Mouse (Mus musculus): ENCODE measurements around the gene Chuk.

The Chuk gene

DNA sequence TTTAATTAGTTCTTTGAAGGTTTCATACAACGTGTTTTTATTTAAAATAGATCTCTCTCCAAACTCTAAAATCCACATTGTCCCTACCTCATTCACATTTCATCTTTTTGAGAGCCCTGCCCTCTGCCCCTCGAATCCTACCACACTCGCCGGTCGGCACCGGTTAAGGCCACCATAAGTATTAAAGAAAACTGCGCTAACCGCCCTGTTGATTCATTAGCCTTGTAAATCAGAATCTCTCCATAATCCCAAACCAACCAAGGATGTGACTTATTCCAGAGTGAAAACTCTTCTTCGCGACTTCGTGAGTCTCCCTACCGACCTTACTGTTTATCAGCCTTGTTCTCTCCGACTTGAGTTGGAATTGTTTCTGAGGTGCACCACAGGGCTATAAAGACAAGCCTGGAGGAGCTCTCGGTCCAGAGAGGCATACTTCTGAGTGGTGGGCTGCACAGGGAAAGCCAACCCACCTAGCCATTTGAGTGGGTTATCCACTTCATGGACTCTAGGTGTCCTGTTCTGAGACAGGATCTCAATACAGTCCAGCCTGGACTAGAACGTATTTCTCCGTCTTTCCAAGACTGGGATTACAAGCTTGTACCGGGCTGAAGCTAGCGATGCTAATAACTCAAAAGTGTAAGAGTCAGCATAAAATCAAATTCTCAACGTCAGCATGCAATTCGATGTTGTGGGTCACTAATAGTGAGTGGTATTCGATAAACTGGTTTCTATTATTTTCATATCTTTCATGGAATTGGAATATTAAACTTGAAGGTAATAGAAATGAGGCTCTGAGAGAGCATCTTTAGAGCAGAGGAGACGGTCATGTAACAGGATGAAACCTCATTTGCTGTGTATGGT is 611 bp upstream of the Chuk start:
- no peak for DNase-seq (ENCODE audit: low read depth, low spot score)

- DNase-seq (ENCODE audit: low read depth, low spot score): no peak
These were observed 2.9 kb downstream of the Chuk start for GRCm38 (mm10) chr19:44104393-44104792.

DNA sequence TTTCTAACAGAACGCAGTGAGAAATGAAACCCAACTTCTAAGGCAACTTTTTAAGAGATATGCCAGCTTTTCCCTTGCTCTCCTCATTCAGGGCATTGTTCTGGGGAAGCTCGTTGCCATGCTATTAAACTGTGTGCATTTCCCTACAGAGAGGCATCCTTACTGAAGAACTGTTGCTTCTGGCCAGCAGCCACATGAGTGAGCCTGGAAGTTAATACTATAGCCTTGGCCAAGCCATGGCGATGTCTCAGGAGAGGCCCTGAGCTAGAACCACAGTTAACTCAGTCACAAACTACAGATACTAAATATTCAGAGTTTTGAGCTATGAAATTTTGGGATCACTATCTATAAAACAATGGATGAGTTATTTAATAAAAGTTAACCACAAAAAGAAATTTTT is 4.3 kb downstream of the Chuk start:
- no peak for DNase-seq (ENCODE audit: low read depth, low spot score)

DNA sequence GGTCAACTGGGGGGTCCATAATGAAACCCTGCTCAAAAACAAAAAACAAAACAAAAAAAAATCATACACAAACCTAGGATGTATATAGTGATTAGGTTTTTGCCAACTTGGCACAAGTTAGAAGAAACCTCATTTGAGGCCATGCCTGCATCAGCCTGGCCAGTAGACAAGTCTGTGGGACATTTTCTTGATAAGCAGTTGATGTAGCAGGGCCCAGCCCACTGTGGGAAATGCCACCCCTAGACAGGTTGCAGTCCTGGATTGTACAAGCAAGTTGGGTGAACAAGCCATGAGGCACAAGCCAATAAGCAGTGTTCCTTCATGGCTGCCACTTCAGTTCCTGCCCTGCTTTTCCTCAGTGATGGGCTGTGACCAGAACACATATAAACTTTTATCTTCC is 6.4 kb downstream of the Chuk start:
- no peak for DNase-seq (ENCODE audit: low read depth, low spot score)

- no peak for DNase-seq (ENCODE audit: low read depth, low spot score)
These were observed 21.0 kb downstream of the Chuk start for GRCm38 (mm10) chr19:44086278-44086677.

DNA sequence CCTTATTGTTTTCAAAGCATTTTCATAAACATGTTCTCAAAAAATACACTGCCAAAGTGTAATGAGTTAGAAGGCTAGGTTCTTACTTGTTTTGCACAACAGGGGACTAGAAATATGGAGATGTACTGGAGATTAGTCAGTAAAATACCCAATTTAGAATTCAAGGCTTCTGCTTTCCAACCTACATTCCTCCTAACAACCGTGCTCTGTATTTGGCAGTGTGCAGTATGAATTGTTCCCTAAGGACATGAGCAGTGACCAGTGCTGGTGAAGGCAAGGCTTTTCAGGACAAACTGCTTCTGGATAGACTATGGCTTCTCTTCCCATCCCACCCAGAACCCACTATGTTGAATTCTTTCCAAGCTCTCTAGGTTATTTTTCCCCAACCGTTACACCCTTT is 26.4 kb downstream of the Chuk start:
- DNase-seq (ENCODE audit: low read depth, low spot score): no peak

DNA sequence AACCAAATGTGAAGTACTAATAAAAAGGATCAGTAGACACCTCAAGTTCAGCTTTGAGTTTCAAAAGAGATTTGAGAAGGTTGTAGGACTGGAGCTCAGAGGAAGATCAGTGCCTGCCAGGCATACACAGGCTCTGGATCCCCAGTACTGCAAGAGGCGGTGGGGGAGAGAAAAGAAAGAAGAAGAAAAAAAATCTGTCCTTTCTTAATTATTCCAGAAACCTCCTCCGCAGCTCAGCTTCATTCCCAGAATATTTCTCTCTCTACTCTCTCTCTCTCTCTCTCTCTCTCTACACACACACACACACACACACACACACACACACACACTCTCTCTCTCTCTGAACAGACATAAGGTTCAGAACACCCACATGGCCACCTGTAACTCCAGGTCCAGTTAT is 27.3 kb downstream of the Chuk start:
- no peak for DNase-seq (ENCODE audit: low read depth, low spot score)

- no peak for DNase-seq (ENCODE audit: low read depth, low spot score)
These were observed 30.3 kb downstream of the Chuk start for GRCm38 (mm10) chr19:44077024-44077423.

DNA sequence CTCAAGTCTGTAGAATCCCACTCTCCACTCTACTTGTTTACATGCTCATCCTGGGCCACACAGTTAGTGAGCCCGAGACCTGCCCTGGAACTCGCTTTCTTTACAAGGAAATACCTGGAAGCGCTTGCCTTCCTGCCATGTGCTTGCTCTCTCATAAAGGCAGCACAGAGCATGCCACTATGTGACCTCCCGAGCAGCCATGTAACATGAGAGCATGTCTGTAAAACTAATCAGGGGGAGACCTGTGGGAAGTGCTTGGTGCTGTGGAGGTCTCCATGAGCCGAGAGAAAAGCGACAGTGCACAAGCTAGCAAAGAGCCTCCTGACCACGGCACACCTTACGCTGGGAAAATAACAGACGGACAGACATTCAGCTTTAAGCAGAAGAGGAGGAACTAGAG is 30.8 kb downstream of the Chuk start:
- DNase-seq (ENCODE audit: low read depth, low spot score): no peak

- no peak for DNase-seq (ENCODE audit: low read depth, low spot score)
These were observed 32.3 kb downstream of the Chuk start for GRCm38 (mm10) chr19:44074986-44075385.

DNA sequence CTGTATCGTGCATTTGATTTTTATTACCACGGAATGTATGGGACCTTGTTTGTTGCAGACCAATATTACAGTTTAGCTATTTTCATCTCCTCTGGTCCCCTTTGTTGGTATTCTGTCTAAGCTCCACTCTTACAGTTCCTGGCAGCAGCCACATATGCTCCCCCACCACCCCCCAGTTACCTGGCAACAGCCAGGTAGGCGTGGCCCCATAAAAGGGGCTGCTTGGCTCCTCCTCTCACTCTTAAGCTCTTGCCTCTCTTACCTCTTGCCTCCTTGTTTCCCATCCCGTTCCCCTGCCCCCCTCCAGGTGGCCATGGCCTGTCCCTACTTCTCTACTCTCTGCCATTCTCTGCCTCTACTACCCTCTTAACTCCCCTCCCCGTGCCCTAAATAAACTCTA is 36.1 kb downstream of the Chuk start:
- DNase-seq (ENCODE audit: low read depth, low spot score): no peak

GRCm38 (mm10) chr19:44069914-44070232 is 37.4 kb downstream of the Chuk start:
- DNase-seq (ENCODE audit: low read depth, low spot score): no peak

- DNase-seq (ENCODE audit: low read depth, low spot score): peak; percentile 87
These were observed 38.0 kb downstream of the Chuk start, which contains the start of gene Erlin1 for GRCm38 (mm10) chr19:44069121-44069913. TSS of gene Erlin1 (minus strand) at chr19:44069785.

DNA sequence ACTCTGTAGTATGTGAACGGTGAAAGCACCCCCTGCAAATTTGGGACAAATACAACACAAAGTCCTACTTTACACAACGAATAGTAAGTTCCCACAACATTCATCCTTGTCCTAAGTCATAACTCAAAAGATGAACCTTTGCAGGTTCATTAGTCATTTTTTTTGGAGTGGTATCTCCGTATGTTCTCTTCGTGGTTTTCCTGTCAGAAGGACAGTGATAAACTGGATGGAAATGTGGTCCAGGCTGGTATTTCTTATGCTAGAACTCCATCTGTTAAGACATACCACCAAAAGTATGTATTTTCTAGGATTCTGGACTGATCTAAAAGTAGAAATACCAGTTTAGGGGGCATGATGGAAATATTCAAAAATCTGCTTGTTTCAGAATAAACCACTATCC is 39.0 kb downstream of the Chuk start:
- DNase-seq (ENCODE audit: low read depth, low spot score): no peak

DNA sequence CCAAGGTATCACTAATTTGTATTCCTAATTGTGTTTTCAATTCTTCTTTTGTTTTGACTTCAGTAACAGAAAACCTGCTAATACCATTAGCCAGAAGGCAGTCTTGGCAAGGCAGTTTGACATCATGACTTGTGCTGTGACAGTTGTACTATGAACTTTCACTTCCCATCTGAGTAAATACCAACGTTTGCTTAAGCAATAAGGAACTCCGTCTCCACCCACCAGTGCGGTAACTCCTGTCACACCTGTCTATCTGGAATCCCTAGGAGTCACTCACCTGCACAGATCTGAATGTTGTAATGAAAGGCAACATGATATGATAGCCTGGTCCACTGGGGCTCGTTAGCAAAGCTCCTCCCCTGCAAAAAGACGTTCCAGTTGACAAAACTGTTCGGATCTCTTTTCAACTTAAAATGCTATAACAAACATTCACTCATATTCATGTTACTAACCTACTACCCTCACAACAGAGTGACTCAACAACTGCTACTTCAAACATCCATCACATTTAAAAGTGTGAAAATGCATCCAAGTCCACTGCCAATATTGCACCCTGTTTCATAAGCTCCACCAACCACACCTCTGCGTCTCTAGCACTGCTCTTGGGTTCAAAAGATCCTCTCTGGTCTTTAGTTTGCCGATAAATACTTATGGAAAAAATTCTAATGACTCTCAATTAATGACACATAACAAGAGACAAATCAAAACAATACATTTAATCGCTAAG is 39.8 kb downstream of the Chuk start:
- DNase-seq (ENCODE audit: low read depth, low spot score): no peak

DNA sequence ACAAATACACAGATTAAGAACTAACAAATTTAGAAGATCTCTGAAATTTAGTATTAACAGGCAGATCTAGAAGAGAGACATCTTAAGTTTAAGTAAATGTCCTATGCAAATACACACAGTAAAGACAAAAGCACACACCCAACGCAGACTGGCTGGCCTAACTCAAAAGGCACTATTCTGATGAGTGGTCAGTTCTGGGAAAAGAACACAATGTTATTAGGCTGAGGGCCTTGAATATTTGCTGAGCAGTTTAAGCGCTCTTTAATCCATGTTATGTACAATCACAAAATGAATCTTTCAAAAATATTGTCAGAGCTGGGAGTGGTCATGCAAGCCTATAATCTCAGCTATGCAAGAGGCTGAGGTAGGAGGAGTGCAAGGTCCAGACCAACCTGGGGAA is 42.5 kb downstream of the Chuk start:
- DNase-seq (ENCODE audit: low read depth, low spot score): no peak

DNA sequence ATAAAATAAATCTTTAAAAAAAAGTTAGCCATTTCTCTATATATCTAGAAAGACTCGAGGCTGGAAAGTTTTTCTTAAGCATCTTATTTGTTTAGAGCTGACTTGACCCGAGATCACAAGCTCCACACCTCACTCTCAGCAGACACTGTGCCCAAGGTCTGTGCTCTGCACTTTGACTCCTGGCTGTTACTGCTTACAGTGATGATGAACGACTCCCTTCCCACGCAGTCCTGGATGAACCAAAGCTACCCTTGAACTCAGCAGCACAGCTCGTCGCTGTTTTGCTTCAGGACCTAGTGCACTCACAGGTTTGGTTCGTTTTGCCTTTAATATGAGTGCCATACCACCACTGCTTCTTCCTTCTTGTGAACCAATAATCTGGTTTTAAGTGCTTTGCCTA is 43.5 kb downstream of the Chuk start:
- no peak for DNase-seq (ENCODE audit: low read depth, low spot score)

- no peak for DNase-seq (ENCODE audit: low read depth, low spot score)
These were observed 47.1 kb downstream of the Chuk start for GRCm38 (mm10) chr19:44060226-44060625.

GRCm38 (mm10) chr19:44055173-44055826 is 52.0 kb downstream of the Chuk start:
- DNase-seq (ENCODE audit: low read depth, low spot score): no peak

GRCm38 (mm10) chr19:44050388-44050787 is 56.9 kb downstream of the Chuk start:
- DNase-seq (ENCODE audit: low read depth, low spot score): no peak

- DNase-seq (ENCODE audit: low read depth, low spot score): no peak
These were observed 58.0 kb downstream of the Chuk start for GRCm38 (mm10) chr19:44049282-44049681.

DNA sequence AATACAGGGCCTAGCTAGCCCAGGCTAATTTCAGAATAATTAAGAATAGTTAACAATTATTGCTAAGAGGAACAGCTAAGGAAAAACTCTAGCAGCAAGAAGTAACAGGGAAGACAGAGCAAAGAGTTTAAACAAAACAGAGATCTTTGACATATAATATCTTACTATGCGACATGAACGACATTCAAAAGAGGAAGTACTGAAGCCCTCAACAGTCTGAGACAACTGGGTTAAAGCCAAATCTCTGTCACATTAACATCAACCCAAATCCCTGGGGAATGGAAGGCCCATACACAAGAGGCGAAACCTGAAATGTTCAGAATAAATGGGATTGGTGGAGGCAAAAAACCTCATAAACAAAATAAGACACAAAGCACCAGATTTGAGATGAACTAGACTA is 61.4 kb downstream of the Chuk start:
- no peak for DNase-seq (ENCODE audit: low read depth, low spot score)

All from CD4-positive helper T cell, adult 2 months (primary cell).